Mouse (Mus musculus) small intestine, adult 2 months (tissue): Measurements from ENCODE around the gene Ryk.

Source experiments
- CTCF ChIP-seq: fragments of 200-500 bp; IDR thresholded peaks from 2 replicates; pipeline ENCODE4 v1.5.1; 2012; ENCODE audit warnings: low read depth, mild to moderate bottlenecking, control low read depth, inconsistent platforms, low read length, moderate library complexity, mixed read lengths; ENCODE audit not compliant: insufficient replicate concordance, insufficient read length; ENCODE audit errors: extremely low read depth
- POLR2A ChIP-seq: fragments of 200-500 bp; IDR thresholded peaks from 2 replicates; pipeline ENCODE4 v1.6.1; 2012; ENCODE audit warnings: low read depth, mild to moderate bottlenecking, control low read depth, inconsistent platforms, low read length, moderate library complexity

DNA sequence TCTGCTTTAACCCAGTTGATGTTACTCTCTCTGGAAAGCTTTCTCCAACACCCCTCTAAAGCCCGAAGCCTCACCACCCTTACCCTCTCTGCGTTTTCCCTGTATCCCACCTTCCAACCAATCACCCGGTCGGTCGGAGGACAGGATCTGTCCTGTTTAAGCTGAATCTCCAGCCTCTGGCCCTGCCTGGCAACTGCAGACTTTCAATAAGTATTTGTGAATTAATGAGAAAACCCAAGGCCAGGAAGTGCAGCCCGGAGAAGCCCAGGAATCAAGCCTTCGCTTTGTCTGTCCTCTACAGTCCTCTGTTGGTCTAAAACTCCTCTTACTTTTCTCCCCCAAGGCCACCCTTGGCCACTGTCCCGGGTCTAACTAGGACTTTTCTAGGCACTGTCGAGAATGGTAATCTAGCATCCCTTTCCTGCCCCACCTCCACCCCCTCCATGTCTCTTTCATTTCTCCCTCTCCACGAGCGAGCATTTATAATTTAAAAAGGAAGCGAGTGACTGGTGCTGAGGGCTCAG is 41.4 kb upstream of the Ryk start:
- TF ChIP-seq CTCF = no peak
- no peak for TF ChIP-seq POLR2A
